Mouse (Mus musculus) left cerebral cortex, postnatal 25 days (tissue): ENCODE results near the gene Alox5ap. TPM values are rescaled to one million over a fixed set of nuclear protein-coding genes. Genes with fewer than 3 reads are reported as not detected.

ENCODE experiments used
- DNase-seq, 2 experiments: peaks; one replicate each; pipeline ENCODE4 v3.0.0; 2022; ENCODE audit warnings: low spot score in 2 of 2, mixed read lengths in 1 of 2
- intact Hi-C: fragments of 180-260 bp; cut with DNase I; formaldehyde crosslinking; loops from one replicate; pipeline ENCODE4 v1.15.1; 2025
- microRNA-seq, 2 experiments: library from miRNA; unstranded; fragments of <30 nt; microRNA quantifications; one replicate each; pipeline ENCODE4 v1.2.0; 2022
- total RNA-seq, 2 experiments: library from RNA; stranded (reverse); gene quantifications; 2 replicates each; pipeline ENCODE4 v1.2.3; 2021

Alox5ap gene
- total RNA-seq, 2 experiments from 2014 or later: 6.5 to 13.3 TPM

DNA sequence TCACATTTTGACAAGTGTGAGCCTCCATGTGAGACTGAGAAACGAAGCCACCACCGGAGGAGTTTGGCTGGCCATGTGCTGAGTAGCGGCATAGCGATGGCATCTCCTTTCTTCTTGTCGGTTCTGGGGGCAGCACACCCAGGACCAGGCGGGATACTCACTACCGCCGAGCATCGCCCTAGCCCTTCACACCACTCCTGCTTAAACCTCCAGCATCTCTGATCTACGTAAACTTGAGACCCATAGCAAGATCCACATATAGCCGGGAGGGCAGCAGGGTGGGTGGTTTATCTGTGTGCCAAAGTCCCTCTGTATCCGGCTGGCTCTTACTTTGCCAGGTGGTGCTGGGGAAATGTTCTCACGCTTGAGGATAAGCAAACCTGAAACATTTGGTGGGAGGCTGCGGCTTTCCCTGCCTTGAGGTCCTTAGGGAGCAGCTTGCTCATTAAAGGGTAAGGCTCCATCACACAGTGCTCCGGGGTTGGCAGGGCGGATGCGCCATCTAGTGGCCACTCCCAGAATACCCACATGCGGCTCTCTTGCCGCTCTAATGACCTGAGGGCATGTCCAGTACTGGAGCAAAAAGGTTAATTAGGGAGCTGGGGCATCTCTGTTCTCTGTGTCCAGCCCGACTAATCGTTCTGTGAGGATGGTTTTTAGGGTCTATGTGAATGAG, 71.1 kb downstream of the Alox5ap start:
- intact Hi-C loops: loop anchor here (2.0 to 5.0 kb wide), 6 partner anchors 51 to 528 kb away; partner anchors contain the start of gene Medag
- DNase-seq: peak; percentile 82 to 84

DNA sequence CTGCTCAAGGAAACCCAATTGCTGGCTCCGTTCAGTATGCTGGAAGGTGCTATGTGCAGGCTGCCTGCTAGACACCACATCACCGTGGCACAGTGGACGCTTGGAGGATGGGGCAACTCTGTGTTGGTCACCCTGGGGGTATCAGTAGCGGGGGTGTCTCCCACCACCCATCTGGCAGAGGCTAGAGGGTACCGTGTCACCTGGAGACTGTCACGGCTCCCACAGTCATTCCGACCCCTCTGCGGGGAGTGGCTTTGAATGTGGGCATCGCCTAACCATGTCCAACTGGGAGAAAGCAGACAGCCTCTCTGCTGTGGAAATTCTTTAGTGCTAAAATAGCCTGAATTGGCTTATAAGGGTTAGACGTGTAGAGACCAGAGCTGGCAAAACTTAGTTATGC, 72.6 kb downstream of the Alox5ap start:
- intact Hi-C loops: loop anchor here (1.0 to 5.0 kb wide), 5 partner anchors 75 to 530 kb away; partner anchors contain the start of genes Hmgb1, Medag and Uspl1
- peak in 1 of 2 experiments; percentile 24 for DNase-seq

Small RNA genes lying within 50 kb of the gene (microRNA-seq; reads per million reads assigned to microRNA genes)
- gene Gm24105: 0 reads per million in 2 experiments

Other genes with a start within 250 kb of the Alox5ap start
- gene Uspl1, start 80.4 kb upstream of the Alox5ap start, total RNA-seq: 10 to 100 TPM; 39.8 to 42.1 TPM
- 100 to 1,000 TPM; 142 to 143 TPM for gene Hmgb1, start 80.3 kb upstream of the Alox5ap start, total RNA-seq
- 10 to 100 TPM; 12.7 to 14.5 TPM for gene Medag, start 147.0 kb downstream of the Alox5ap start, total RNA-seq
- not detected for gene Tex26, start 174.9 kb downstream of the Alox5ap start, total RNA-seq